Mouse (Mus musculus): ENCODE results near the gene Myo10. TPM values are rescaled to one million over a fixed set of nuclear protein-coding genes. Genes with fewer than 3 reads are reported as not detected.
A peak's percentile ranks its signal among the peaks of the same experiment; 100 is the strongest.

Gene Myo10
- polyA plus RNA-seq, 1 experiment from 2014 or later = 42.0 TPM

GRCm38 (mm10) chr15:25806363-25806762 is 184.0 kb downstream of the Myo10 start:
- Histone ChIP-seq H3K4me1 (no peaks in the 10 kb centered on the region), H3K27me3 (no peaks in the 10 kb centered on the region), H3K36me3 (peaks cover 89% of the 10 kb centered on the region), H3K27ac (no peak overlapping the region), H3K4me3 (no peak overlapping the region), H3K9me3 (replicated peaks) (no peaks in the 10 kb centered on the region), H3K9ac (no peak overlapping the region), H3K4me2 (replicated peaks) (no peak overlapping the region)
- ATAC-seq (ENCODE audit: low FRiP score) = no peak
- WGBS = 90% methylated on average over 17 of the region's 17 CpGs

- ATAC-seq (ENCODE audit: low FRiP score) = no peak
Measured at GRCm38 (mm10) chr15:25806878-25807277, 184.6 kb downstream of the Myo10 start.

GRCm38 (mm10) chr15:25808677-25809460 is 186.5 kb downstream of the Myo10 start:
- Histone ChIP-seq H3K4me2 (replicated peaks) (no peak overlapping the region), H3K36me3 (peaks cover 88% of the 10 kb centered on the region), H3K27ac (no peak overlapping the region), H3K9ac (no peak overlapping the region), H3K27me3 (no peaks in the 10 kb centered on the region), H3K4me3 (no peak overlapping the region), H3K4me1 (no peaks in the 10 kb centered on the region), H3K9me3 (replicated peaks) (no peaks in the 10 kb centered on the region)
- no peak for ATAC-seq (ENCODE audit: low FRiP score)
- 92% methylated on average over 20 of the region's 20 CpGs for WGBS

More at GRCm38 (mm10) chr15:25806878-25807277, 184.6 kb downstream of the Myo10 start:
- Histone ChIP-seq H3K4me2 (replicated peaks) (no peak overlapping the region), H3K27ac (no peak overlapping the region), H3K9ac (no peak overlapping the region), H3K9me3 (replicated peaks) (no peaks in the 10 kb centered on the region), H3K27me3 (no peaks in the 10 kb centered on the region), H3K4me3 (no peak overlapping the region), H3K4me1 (no peaks in the 10 kb centered on the region), H3K36me3 (peaks cover 91% of the 10 kb centered on the region)
- 94% methylated on average over 9 of the region's 9 CpGs for WGBS

GRCm38 (mm10) chr15:25809669-25810068 is 187.3 kb downstream of the Myo10 start:
- H3K27ac ChIP-seq = no peak overlapping the region
- H3K9me3 ChIP-seq (replicated peaks) = no peaks in the 10 kb centered on the region
- H3K36me3 ChIP-seq = peaks cover 87% of the 10 kb centered on the region
- H3K9ac ChIP-seq = no peak overlapping the region
- ATAC-seq (ENCODE audit: low FRiP score) = no peak
- no peaks in the 10 kb centered on the region for H3K4me1 ChIP-seq
- WGBS = 95% methylated on average over 6 of the region's 6 CpGs
- H3K4me3 ChIP-seq = no peak overlapping the region
- no peak overlapping the region for H3K4me2 ChIP-seq (replicated peaks)
- H3K27me3 ChIP-seq = no peaks in the 10 kb centered on the region

GRCm38 (mm10) chr15:25811834-25812250 is 189.5 kb downstream of the Myo10 start:
- Histone ChIP-seq H3K4me2 (replicated peaks) (no peak overlapping the region), H3K27me3 (no peaks in the 10 kb centered on the region), H3K27ac (no peak overlapping the region), H3K4me3 (no peak overlapping the region), H3K4me1 (no peaks in the 10 kb centered on the region), H3K36me3 (peaks cover 82% of the 10 kb centered on the region), H3K9ac (no peak overlapping the region), H3K9me3 (replicated peaks) (0 out of 2 replicates have a peak, but pooled peaks cover 4% of the 10 kb centered on the region)
- 0 out of 2 replicates have a peak, but pooled peaks have one; percentile 13 for ATAC-seq (ENCODE audit: low FRiP score)
- WGBS = 91% methylated on average over 11 of the region's 11 CpGs

GRCm38 (mm10) chr15:25812479-25812878 is 190.2 kb downstream of the Myo10 start:
- 80% methylated on average over 12 of the region's 12 CpGs for WGBS
- H3K9me3 ChIP-seq (replicated peaks) = 0 out of 2 replicates have a peak, but pooled peaks cover 4% of the 10 kb centered on the region
- no peak overlapping the region for H3K4me2 ChIP-seq (replicated peaks)
- ATAC-seq (ENCODE audit: low FRiP score) = no peak
- H3K27me3 ChIP-seq = no peaks in the 10 kb centered on the region
- no peaks in the 10 kb centered on the region for H3K4me1 ChIP-seq
- no peak overlapping the region for H3K4me3 ChIP-seq
- H3K9ac ChIP-seq = no peak overlapping the region
- peaks cover 76% of the 10 kb centered on the region for H3K36me3 ChIP-seq
- H3K27ac ChIP-seq = no peak overlapping the region

GRCm38 (mm10) chr15:25814535-25814934 is 192.2 kb downstream of the Myo10 start:
- no peak for ATAC-seq (ENCODE audit: low FRiP score)
- peaks cover 55% of the 10 kb centered on the region for H3K36me3 ChIP-seq
- 87% methylated on average over 3 of the region's 3 CpGs for WGBS

GRCm38 (mm10) chr15:25817191-25817590 is 194.9 kb downstream of the Myo10 start:
- Histone ChIP-seq H3K4me2 (replicated peaks) (no peak overlapping the region), H3K4me1 (no peaks in the 10 kb centered on the region), H3K4me3 (no peak overlapping the region), H3K27me3 (no peaks in the 10 kb centered on the region), H3K27ac (no peak overlapping the region), H3K36me3 (peaks cover 29% of the 10 kb centered on the region), H3K9me3 (replicated peaks) (peaks cover 7% of the 10 kb centered on the region; the same call in 1 of the 2 replicates), H3K9ac (no peak overlapping the region)
- no peak for ATAC-seq (ENCODE audit: low FRiP score)
- 90% methylated on average over 2 of the region's 2 CpGs for WGBS

More at GRCm38 (mm10) chr15:25814535-25814934, 192.2 kb downstream of the Myo10 start:
- Histone ChIP-seq H3K27me3 (no peaks in the 10 kb centered on the region), H3K9ac (no peak overlapping the region), H3K4me2 (replicated peaks) (no peak overlapping the region), H3K27ac (no peak overlapping the region), H3K9me3 (replicated peaks) (0 out of 2 replicates have a peak, but pooled peaks cover 4% of the 10 kb centered on the region), H3K4me3 (no peak overlapping the region), H3K4me1 (no peaks in the 10 kb centered on the region)

GRCm38 (mm10) chr15:25821981-25822380 is 199.7 kb downstream of the Myo10 start:
- Histone ChIP-seq H3K4me2 (replicated peaks) (no peak overlapping the region), H3K36me3 (no peaks in the 10 kb centered on the region), H3K4me1 (no peaks in the 10 kb centered on the region), H3K9me3 (replicated peaks) (peaks cover 3% of the 10 kb centered on the region; the same call in 1 of the 2 replicates), H3K27me3 (no peaks in the 10 kb centered on the region), H3K4me3 (no peak overlapping the region), H3K27ac (no peak overlapping the region), H3K9ac (no peak overlapping the region)
- no peak for ATAC-seq (ENCODE audit: low FRiP score)

- WGBS = 68% methylated on average over 3 of the region's 3 CpGs
- H3K9me3 ChIP-seq (replicated peaks) = peaks cover 3% of the 10 kb centered on the region; the same call in 1 of the 2 replicates
- no peak overlapping the region for H3K4me3 ChIP-seq
- no peak for ATAC-seq (ENCODE audit: low FRiP score)
- H3K4me2 ChIP-seq (replicated peaks) = no peak overlapping the region
- no peaks in the 10 kb centered on the region for H3K4me1 ChIP-seq
- H3K27me3 ChIP-seq = no peaks in the 10 kb centered on the region
- no peak overlapping the region for H3K27ac ChIP-seq
- no peak overlapping the region for H3K9ac ChIP-seq
- no peaks in the 10 kb centered on the region for H3K36me3 ChIP-seq
Measured at GRCm38 (mm10) chr15:25822656-25823055, 200.3 kb downstream of the Myo10 start.

GRCm38 (mm10) chr15:25826531-25826961 is 204.2 kb downstream of the Myo10 start:
- H3K4me2 ChIP-seq (replicated peaks) = no peak overlapping the region
- H3K4me1 ChIP-seq = no peaks in the 10 kb centered on the region
- H3K36me3 ChIP-seq = no peaks in the 10 kb centered on the region
- H3K9me3 ChIP-seq (replicated peaks) = no peaks in the 10 kb centered on the region
- H3K4me3 ChIP-seq = no peak overlapping the region
- no peaks in the 10 kb centered on the region for H3K27me3 ChIP-seq
- no peak overlapping the region for H3K27ac ChIP-seq
- WGBS = 81% methylated on average over 8 of the region's 8 CpGs
- H3K9ac ChIP-seq = no peak overlapping the region
- no peak for ATAC-seq (ENCODE audit: low FRiP score)

GRCm38 (mm10) chr15:25828464-25828863 is 206.1 kb downstream of the Myo10 start:
- Histone ChIP-seq H3K4me1 (no peaks in the 10 kb centered on the region), H3K27ac (no peak overlapping the region), H3K4me3 (no peak overlapping the region), H3K9me3 (replicated peaks) (no peaks in the 10 kb centered on the region), H3K36me3 (no peaks in the 10 kb centered on the region), H3K9ac (no peak overlapping the region), H3K4me2 (replicated peaks) (no peak overlapping the region), H3K27me3 (no peaks in the 10 kb centered on the region)
- 84% methylated on average over 10 of the region's 10 CpGs for WGBS
- ATAC-seq (ENCODE audit: low FRiP score) = no peak

- WGBS = 81% methylated on average over 2 of the region's 2 CpGs
- Histone ChIP-seq H3K27ac (no peak overlapping the region), H3K4me2 (replicated peaks) (no peak overlapping the region), H3K36me3 (no peaks in the 10 kb centered on the region), H3K9me3 (replicated peaks) (no peaks in the 10 kb centered on the region), H3K27me3 (no peaks in the 10 kb centered on the region), H3K4me1 (no peaks in the 10 kb centered on the region), H3K9ac (no peak overlapping the region), H3K4me3 (no peak overlapping the region)
- ATAC-seq (ENCODE audit: low FRiP score) = no peak
Measured at GRCm38 (mm10) chr15:25830426-25830825, 208.1 kb downstream of the Myo10 start.

All from hindbrain, embryonic 12.5 days (tissue).